Mouse (Mus musculus): ENCODE measurements at regions not wholly inside any gene's neighbourhood (a gene's known extent, or its start where the extent isn't known, plus 50 kb on each side); places are given as distances from the start of the nearest gene placed in this dataset.

DNA sequence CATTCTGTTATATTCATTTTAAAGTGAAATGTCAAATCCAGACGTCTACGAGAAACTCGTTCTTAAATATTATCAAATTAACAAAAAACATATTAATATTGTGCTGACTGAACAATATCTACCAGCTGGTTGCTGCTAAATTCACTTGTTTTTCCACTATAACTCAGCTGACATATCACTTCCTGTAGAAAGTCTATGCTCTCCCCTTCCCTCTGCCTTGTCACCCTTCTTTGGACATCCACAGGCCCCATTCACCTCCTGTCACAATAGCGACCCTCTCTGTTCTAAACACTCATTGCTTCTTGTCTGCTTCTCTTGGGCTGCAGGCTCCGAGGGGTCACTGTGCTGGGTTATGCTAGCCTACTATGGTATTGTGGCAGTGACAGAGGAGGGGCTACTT, 52.5 kb upstream of the Cplx2 start:
- DNase-seq: no peak

DNA sequence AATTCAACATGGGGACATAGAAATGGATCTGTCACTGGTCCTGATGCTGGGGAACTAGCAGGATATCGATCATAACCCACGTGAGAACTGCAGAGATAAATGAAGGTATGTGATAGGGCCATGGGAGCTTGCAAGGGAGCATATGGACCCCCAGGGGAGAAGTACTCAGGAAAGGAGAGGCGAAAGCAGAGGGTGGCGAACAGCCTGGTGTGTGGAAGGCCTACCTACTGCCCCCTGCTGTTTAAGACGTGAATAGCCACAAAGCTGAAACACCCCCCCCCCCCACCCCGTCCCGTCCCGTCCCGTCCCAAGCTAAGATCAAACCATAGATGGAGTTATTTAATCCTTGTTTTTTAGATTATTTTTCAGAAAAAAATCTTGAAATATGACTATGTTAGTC, 50.9 kb upstream of the Cplx2 start:
- no peak for DNase-seq

DNA sequence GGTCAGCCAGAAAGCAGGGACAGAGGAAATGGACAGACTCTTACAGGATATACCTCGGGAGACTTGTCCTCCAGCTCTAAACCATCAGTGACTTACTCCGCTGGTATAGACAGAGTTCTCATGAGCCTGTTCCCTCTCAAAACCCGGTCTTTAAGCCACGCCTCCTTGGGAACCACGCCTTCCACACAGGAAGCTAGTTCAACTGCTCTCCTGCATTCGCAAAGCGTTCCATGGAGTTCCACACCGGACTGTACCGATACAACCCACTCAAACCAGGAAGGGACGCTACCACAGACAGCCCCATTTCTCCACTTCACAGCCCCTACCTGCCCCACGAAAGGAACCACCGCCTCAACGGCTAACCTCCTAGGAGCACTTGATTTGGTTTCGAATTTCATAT, 50.1 kb upstream of the Cplx2 start:
- no peak for DNase-seq

Data from kidney, adult 9 months (tissue).